Mouse (Mus musculus) kidney, postnatal 10 days (tissue): ENCODE measurements around the gene Scamp2.
A peak's percentile ranks its signal among the peaks of the same experiment; 100 is the strongest.

Experiments used
- DNase-seq: peaks from one replicate; pipeline ENCODE4 v3.0.0; 2021; ENCODE audit warnings: mixed read lengths

Gene Scamp2

DNA sequence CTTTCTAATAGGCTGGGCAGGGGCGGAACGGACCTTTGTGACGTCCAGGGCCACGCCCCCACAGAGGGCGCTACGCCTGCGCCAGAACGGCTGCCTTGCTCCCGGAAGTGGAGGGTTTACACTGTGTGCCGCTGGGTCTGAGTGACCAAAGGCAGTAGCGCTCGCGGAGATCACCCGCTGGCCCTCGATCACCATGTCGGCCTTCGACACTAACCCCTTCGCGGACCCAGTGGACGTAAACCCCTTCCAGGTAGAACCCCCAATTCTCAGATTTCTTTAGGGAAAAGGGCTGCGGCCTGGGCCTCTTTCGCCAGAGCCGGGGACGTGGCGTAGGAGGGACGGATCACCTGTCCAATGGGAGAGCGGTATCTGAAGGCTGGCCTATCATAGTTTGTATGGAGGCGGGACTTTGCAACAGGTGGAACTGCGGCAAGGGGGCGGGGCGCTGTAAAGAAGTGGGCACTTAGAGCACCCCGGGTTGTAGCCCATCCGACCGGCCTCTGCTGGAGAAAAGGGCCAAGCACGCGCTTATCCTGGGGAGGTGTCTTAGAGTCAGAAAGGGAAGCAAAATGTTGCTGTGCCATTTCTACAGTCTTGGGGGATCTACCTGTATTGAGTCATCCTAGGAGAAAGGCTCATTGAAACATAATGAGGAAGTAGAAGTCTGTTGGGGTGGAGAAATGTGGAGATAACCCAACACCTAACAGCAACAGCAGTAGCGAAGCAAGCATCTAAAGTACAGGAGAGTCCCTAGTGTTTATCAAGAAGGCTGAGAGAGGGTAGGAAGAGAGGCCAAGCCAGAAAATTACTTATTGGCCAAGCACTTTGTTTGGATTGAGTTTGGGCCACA, at the start of gene Scamp2:
Gene Scamp2, plus strand, starts transcription at position 83 of the 850 bp plus-strand sequence.
- peak; percentile 96 for DNase-seq

DNA sequence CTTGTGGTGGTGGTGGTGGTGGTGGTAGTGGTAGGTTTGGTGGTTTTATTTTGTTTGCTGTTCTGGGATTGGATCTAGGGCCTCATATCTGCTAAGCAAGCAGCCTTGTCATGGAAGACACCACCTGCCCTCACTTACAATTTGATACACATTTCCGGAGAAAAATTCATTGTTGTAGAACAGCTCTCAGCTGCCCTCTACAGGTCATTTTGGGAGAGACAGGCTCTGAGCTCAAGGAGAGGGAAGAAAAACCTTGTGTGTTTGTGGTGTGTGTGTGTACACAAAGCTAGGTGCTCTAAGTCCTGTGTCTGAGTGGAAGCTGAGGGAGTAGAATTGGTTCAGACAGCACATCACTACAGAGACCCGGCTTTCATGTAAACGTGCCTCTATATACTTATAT, 43.6 kb upstream of the Scamp2 start:
- DNase-seq = peak; percentile 79

DNA sequence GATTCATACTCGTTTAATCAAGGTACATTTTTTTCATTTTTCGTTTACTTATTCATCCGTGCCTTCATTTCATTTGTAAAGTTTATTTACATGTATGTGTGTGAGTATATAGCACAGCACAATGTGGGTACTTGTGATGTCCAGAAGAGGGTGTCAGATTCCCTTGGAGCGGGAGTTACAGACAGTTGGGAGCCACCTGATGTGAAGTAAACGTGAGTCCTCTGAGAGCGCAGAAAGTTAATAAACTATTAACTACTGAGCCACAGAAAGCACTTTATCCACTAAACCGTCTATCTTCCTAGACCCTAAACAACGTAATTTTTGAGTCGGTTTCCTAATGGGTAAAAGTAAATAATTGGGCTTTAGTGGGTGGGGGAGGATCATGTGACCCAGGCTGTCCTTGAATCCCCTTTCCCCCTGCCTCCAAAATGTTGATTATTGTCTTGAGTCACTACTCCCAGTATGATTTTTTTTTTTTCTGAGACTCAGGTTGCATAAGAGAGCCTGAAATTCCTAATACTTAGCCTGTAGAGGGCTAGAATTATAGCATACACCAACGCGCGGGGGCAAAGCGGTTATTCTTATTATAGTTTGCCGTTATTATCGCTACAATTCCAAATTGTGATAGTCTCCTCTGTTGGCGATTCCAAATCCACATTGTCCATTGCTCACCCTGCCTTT, 40.2 kb upstream of the Scamp2 start:
- no peak for DNase-seq

DNA sequence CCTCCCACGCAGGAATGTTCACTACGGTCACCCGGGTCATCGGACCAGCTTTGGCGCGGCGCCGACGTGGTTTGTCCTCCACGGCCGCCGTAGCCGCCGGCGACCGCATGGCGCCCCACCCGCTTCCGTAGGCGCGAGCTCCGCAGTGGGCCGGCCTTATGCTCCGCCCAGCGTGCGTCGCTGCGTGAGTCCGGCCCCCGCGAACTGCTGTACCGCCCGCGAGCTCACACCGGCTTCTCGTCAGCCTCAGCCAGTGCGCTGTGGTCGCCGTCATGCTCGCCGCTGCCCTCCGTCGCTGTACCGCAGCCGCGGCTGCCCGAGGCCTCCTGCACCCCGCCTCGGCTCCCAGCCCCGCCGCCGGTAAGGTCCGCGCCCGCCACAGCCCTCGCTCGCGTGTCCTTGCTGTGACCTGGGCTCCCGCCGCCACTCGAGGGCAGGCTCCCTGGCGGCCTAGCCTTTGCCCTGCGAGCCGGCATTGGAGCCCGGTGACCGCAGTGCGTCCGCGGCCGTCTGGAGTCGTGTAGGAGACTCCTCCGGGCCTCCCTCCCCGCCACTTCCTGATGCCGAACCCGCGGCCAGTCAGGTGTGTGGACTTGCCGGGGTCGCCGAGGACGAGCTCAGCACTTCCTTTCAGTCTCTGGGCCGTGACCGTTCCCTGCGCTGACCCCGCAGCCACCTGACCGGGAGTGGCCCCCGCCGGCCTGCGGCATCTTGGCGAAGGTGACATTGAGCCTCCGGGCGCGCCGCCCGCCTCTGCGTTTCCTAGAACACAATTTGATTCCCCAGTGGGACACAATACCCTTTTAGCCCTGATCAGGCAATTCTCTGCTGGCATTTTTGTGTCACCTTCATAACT, 39.5 kb upstream of the Scamp2 start, which contains the start of gene Cox5a:
Gene Cox5a, plus strand, starts transcription at position 219 of the 856 bp plus-strand sequence.
- DNase-seq = peak; percentile 97

DNA sequence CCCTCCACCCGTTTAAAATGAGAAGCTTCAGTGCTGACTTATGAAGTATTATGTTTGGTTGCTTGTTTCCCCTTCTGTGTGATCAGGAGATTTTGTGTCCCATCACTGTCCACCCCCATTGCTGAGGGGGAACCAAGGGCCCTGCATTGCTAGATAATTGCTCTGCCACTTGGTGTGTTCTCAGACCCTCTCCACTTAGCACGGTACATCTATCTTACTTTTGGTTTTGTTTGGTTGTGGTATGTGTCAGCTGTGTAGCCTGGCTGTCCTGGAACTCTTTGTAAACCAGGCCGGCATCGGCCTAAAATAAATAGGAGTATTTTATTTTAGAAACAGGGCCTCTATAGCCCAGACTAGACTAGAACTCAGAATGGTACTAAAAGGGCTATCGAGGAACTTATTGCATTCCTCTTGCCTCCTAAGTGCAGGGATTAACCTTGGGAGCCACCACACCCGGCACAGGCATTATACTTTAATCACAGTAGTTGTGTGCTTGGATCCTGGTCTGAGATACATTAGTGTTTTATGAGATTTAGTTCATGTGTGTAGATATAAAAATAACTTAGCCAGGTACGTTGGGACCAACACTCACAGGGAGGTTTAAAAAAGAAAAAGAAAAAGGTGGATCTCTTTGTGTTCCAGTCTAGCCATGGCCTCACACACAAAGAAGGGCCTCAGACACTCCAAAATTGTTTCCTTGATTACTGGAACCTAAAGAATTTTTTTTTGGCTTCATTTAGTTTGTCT, 38.5 kb upstream of the Scamp2 start:
- no peak for DNase-seq

DNA sequence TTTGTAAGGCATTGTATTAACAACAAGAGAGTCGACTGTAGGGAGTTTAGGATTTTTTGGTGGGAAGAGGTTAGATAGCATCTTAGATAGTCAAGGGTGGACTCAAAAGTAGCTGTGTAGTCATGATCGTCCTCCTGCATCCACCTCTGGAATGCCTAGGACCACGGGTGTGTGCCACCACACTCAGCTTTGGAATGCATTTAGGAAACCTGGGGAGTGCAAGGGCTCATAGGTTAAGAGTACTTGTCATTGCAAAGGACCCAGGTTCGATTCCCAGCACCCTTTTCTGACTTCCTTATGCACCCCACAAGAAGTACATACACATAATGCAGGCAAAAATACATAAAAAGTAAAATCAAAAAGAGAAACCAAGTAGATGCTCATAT, 37.9 kb upstream of the Scamp2 start:
- DNase-seq = no peak

DNA sequence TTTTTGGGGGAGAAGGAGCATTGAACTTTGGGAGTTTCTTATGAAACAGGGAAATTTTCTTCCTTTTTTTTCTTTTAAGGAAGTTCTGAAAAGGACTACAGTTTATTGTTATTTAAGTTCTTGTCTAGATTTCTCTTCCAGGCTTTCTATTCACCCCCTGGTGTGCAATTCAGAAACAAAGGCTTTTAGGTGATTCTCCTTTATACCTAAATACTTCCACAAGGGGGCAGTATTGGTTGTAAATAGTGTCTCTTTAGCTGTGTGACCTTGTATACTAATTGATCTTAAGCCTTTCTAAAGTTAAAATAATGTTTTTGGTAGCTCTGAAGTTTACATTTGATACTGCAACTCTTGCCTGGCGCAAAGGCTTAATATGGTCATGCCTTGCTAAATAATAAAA, 37.0 kb upstream of the Scamp2 start:
- no peak for DNase-seq

DNA sequence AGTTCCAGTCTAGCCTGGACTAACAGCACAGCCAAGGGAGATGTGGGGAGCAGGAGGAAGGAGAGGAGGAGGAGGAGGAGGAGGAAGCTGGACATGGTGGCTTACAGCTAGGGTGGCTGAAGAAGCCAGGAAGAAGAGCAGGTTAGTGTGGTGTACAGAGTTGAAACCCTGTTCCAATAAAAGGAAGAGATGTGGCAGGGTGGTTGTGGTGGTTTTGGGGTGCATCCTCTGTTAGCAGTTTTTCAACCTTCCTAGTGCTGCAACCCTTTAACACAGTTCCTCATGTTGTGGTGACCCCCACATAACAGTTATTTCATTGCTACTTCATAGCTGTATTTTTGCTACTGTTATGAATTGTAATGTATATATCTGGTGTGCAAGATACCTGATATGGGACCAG, 36.3 kb upstream of the Scamp2 start:
- no peak for DNase-seq

DNA sequence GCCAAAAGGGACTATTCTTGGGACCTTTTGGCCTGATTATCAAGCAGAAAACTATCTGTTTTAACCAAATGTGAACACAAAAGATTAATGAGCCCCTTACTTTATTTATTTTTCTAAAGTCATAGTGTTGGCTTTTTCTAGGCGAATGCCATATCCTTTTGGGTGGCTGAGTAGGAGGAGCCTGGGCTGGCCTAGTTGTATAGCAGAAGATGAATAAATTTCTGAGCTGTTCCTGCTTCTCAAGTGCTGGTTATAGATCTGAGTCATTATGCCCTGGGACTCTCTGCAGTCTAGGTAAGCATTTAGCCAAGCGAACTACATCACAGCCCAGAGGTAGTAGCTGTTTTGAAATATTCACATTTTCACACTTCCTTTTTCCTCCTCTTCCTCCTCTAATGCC, 35.2 kb upstream of the Scamp2 start:
- no peak for DNase-seq

DNA sequence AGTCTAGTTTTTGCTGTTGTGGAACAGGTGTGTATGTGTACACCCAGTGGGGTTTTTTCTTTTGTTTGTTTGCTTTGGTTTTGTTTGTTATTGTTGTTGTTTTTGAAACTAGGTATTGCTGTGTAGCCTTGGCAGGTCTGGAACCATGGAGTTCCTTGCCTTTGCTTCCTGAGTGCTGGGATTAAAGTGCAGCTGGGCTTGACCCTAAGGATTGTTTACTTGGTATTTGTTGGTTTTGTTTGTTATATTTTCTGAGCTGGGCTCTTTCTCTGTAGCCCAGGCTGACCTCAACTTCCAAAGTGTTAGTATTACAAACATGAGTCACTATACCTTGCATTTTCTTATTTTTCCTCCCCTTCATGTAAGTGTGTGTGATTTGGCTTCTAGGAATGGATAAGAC, 34.3 kb upstream of the Scamp2 start:
- DNase-seq = no peak

DNA sequence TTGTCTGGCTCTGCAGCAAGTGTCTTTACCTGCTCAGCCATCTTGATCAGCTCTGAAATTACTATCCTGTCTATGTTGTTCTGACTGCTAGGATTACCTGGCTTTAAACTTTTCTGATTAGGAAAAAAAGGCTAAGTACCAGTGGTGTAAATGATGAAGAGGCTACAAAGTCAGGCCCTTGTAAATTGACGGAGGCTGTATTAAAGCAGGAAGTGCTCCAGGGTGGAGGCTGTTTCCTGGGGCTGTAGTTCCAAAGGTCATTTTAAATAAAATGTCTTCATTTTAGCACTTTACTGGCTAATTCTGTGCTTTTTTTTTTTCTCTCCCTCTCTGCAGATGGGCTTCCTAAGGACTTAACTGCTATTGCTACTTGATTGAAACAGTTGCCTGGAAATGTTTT, 28.8 kb upstream of the Scamp2 start:
- DNase-seq = no peak

DNA sequence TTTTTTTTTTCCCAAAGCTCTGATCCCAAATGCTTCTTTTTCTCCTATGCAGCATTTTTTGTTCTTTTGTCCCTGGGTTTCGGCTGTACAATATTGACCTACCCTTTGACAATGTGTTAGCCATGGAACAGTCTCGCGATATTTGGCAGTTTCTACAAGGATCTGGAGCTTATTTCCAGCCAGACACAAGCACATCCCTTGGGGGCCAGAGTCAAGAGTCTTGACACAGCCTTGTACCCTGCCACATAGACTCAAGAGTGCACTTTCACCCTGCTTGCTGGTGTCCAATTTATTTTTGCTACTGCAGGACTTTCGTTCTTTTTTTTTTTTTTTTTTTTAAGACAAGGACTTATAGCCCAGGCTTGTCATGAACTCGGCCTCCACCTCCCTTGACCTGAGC, 24.4 kb upstream of the Scamp2 start:
- no peak for DNase-seq

DNA sequence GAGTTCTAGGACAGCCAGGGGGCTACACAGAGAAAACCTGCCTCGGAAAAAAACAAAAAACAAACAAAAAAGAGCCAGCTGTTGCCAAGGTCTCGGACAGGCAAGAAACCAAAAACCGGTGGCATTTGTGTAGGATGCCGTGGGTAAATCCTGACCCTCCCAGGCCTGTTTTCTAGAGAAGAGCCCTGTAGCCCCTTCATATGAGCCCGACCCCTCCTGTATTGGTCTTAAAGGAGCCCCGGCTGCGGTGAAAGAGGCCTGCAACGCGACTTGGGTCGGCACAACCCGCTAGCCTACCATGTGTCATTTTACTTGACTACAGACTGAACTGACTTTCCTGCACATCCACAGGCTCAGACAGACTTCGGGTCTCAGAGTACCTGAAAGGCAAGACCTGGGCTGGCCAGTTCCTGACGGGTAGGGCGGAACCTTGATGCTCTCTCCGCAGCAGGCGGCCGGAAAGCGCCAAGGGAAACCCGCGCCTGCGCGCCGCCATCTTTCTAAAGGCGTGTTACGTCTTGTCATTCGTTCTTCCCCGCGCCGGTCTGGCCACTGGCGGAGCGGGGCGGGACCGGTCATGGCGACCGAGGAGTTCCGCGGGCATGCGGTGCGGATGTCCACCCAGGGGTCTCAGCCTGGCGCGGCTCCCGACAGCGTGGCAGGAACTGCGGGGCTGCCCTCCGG, 23.6 kb upstream of the Scamp2 start, which contains the start of gene Fam219b:
Gene Fam219b, plus strand, starts transcription at position 485 of the 684 bp plus-strand sequence.
- peak; percentile 95 for DNase-seq

DNA sequence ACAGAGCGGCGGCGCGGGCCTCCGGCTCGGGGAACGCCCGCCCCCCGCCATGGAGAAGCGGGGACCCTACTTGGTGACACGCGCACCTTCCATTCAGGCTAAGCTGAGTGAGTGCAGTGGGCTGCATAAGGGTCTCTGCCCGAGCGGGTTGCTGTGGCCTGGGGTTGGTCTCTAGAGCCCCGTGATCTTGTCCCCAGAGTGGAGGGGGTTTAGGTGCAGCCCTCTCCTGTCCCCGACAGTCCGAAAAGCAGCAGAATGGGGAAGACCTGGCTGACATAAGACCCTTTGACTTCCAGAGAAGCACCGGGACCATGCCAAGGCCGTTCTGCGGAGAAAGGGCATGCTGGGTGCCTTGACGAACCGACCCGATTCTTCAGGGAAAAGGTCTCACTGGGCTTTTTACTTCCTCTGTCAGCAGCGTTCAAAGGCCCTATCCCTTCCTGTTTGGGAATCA, 23.0 kb upstream of the Scamp2 start:
- no peak for DNase-seq

DNA sequence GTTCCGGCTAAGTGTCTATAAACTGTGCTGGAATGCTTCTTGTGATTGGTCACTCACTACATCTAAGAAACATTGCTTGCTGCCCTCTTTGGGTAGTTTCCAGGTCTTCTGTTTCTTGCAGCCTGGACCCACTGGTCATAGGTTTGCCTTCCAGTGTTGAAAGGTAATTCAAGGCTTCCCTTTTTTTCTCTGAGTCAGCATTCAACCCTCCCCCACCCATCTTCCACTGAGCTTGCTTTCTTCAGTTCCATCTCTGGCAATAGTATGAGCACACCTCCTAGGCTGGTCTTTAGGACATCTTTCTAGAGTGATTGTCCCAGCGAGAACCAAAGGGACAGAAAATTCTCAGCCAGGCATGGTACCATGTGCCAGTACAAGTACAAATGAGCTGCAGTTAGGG, 21.2 kb upstream of the Scamp2 start:
- DNase-seq = no peak

DNA sequence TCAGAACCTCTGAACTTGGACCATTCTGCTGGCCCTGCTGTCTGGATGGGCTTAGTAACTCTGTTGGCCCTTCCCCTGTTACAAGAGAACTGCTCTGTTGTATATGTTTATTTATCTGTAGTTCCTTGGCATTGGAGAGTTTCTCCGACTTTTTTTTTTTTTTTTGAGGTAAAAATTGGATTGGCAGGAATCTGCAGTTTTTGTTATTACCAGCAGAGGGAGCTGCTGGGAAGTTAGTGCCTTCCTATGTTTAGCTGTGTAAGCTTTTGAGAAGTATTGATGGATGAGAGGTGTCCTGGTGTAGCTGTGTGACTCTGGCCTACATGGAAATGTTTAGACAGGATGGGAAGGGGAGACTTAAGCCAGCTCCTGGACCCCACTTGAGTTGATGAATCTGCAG, 19.4 kb upstream of the Scamp2 start:
- DNase-seq = peak; percentile 72

DNA sequence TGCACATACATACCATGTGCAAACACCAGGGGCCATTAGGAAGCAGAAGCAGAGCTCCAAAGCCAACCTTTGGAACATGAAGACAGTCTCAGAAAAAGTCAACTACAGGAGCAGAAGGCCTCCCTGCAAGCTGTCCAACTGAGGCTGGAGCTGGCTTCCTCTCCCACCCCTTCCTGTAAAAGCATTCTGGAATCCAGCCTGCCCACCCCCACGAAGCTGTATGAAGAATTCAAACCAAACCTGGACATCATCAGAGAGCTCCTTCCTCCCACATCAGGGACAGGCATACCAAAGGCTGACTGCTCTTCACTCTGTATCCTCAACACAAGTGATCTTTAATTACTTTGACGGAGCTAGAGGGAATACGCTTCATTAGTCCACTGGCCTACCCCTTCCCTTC, 16.8 kb upstream of the Scamp2 start:
- DNase-seq = peak; percentile 6

DNA sequence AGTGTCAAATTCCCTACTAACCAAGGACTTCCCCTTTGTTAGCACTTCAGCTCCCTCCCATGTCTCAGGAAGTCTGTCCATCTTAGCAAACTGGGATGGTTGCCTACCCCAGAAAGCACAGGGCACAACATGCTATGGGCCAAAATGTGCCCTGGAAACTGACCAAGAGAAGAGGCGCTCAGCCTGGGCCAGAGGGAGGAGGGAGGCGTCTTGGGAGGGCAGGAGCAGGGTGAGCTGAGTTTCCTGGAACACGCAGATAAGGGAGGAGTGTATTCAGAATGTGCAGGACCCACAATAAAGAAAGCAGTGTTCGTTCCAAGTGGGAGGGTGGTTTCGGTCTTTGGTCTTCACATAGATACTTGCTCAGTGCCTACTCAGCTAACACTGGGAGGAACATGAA, 13.5 kb upstream of the Scamp2 start:
- DNase-seq = no peak

DNA sequence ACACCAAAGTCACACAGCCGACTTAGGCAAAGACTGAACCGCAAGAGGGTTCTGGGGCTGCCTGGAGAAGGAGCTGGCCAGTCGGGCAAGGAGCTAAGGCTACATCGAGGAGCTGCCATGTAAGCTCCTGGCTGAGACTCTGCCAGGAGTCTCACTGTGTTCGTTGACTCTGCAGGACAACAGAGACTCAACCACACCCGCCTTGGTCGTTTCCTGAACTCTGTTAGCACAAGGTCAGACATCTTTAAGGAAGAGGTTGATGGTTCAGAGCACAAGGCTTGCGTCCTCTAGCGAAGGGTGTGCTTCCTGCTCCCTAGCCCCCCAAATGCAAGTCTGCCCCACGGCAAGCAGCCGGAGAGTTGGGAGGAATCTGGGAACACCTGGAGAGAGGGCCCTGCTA, 12.9 kb upstream of the Scamp2 start:
- no peak for DNase-seq

DNA sequence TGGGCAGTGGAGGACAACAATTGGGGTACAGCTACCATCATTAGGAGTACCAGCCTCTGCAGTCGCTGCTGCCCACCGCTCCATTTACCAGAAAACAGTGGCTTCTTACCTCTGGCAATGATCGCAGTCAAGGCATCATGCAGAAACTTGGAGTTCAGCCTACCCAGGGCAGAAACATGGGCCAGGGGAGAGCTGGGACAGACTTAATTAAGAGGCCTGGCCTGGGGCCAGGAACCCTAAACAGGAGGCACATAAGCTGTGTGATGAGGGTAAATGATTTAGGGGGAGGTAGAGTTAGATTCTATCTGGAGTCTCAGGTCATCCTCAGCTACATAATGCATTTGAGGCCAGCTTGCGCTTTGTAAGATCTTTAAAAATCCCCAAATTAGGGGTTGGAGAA, 11.6 kb upstream of the Scamp2 start:
- DNase-seq = no peak

DNA sequence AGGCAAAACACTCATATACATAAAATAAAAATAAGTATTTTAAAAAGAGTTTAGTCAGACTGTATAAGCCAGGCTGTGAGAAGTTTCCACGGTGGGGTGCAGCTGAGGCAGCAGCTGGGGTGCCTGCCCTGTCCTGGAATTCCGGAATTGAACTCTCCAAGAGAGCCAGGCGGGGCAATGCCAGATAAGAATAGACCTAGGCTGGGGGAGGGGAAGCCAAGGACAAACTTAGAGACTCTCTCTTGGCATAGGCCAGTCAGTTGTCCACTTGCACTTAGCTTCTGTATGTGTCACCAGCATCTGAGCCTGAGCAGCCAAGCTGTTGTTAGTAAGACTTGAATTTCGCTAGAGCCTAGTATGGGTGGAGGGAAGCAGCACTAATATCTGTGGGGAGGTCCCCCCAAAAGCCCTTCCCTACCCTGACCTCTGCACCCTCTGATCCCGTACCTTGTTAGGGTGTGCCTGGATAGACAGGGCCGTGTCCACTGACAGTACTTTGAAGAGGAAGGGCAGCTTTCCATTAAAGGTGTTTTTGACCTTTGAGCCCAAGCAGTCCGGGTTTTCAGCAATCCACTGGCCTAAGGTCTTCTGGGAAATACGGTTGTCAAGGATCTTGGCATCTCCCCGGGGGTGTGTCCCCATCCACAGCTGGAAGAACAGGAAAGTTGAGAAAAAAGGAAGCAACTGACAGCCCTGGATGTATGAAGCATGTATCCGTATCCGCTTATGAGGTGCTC, 10.4 kb upstream of the Scamp2 start:
- no peak for DNase-seq
